Mouse (Mus musculus) intestine, embryonic 16.5 days (tissue): Measurements from ENCODE around the gene Teddm1a. TPM values are rescaled to one million over a fixed set of nuclear protein-coding genes. Genes with fewer than 3 reads are reported as not detected.

ENCODE experiments used
- ATAC-seq: fragments of 200-750 bp; cut with Nextera tagmentation; 2 replicates; pipeline ENCODE4 v1.8.0; 2017; ENCODE audit warnings: moderate TSS enrichment, moderate library complexity
- H3K27ac ChIP-seq: fragments of 300-500 bp; sonication (generic); 2 replicates; pipeline ENCODE4 v1.5.1; 2014; ENCODE audit warnings: mild to moderate bottlenecking, low read length
- H3K27me3 ChIP-seq: fragments of 300-500 bp; sonication (generic); replicated peaks from 2 replicates; pipeline ENCODE4 v1.6.1; 2014; ENCODE audit warnings: low read length, control low read depth, mixed read lengths; ENCODE audit not compliant: control insufficient read depth, insufficient read depth
- H3K36me3 ChIP-seq: fragments of 300-500 bp; sonication (generic); 2 replicates; pipeline ENCODE4 v1.6.1; 2014; ENCODE audit warnings: low read length, control low read depth; ENCODE audit not compliant: control insufficient read depth, insufficient read depth
- H3K4me1 ChIP-seq: fragments of 300-500 bp; sonication (generic); 2 replicates; pipeline ENCODE4 v1.6.1; 2014; ENCODE audit warnings: low read length, control low read depth, mixed read lengths; ENCODE audit not compliant: control insufficient read depth, insufficient read depth
- H3K4me2 ChIP-seq: fragments of 300-500 bp; sonication (generic); 2 replicates; pipeline ENCODE4 v1.6.1; 2014; ENCODE audit warnings: low read depth, low read length, control low read depth
- H3K4me3 ChIP-seq: fragments of 300-500 bp; sonication (generic); 2 replicates; pipeline ENCODE4 v1.5.1; 2014; ENCODE audit warnings: mild to moderate bottlenecking, low read length
- H3K9ac ChIP-seq: fragments of 300-500 bp; sonication (generic); 2 replicates; pipeline ENCODE4 v1.6.1; 2014; ENCODE audit warnings: low read depth, low read length
- H3K9me3 ChIP-seq: fragments of 300-500 bp; sonication (generic); 2 replicates; pipeline ENCODE4 v1.6.1; 2016; ENCODE audit warnings: low read length, control low read depth; ENCODE audit not compliant: control insufficient read depth
- WGBS: fragments of 180-500 bp; shearing (Covaris S2); extraction: QIAGEN DNeasy Blood & Tissue Kit; methylation state at CpG from one replicate; pipeline ENCODE4 v1.1.7; 2014; 5-methylcytosine and 5-hydroxymethylcytosine counted together
- microRNA-seq: library from miRNA; unstranded; fragments of <30 nt; microRNA quantifications from one replicate; pipeline ENCODE4, GENCODE M21; 2016
- polyA plus RNA-seq: library from polyadenylated mRNA; unstranded; fragments of >200 nt; fragmentation: Nextera tagmentation; extraction: Ambion mirVana; gene quantifications from 2 replicates; pipeline ENCODE4 v1.2.1, GENCODE M21; 2015

Gene Teddm1a
- polyA plus RNA-seq, 1 experiment from 2014 or later = not detected

DNA sequence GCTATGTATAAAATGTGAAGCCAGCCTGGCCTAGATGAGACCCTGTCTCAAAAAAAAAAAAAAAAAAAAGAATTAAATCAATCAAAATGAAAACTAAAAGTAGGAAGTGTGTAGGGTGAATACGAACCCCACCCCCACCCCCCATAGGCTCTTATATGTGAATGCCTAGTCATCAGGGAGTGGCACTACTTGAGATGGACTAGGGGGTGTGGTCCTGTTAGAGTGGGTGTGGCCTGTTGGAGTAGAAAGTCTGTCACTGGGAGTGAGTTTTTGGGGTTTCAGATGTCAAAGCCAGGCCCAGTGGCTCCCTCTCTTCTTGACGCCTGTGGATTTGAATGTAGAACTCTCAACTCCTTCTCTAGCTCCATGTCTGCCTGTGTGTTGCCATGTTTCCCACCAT is 45.5 kb downstream of the Teddm1a start:
- no peaks in the 10 kb centered on the region for H3K9me3 ChIP-seq
- no peaks in the 10 kb centered on the region for H3K36me3 ChIP-seq
- H3K9ac ChIP-seq = no peak overlapping the region
- WGBS = 93% methylated on average over 2 of the region's 2 CpGs
- no peak for ATAC-seq
- H3K4me3 ChIP-seq = no peak overlapping the region
- H3K27ac ChIP-seq = no peak overlapping the region
- H3K4me2 ChIP-seq = no peak overlapping the region
- no peaks in the 10 kb centered on the region for H3K4me1 ChIP-seq
- H3K27me3 ChIP-seq = no peaks in the 10 kb centered on the region

GRCm38 (mm10) chr1:153940986-153941385 is 49.4 kb downstream of the Teddm1a start:
- H3K27me3 ChIP-seq = no peaks in the 10 kb centered on the region
- no peaks in the 10 kb centered on the region for H3K36me3 ChIP-seq
- H3K9ac ChIP-seq = no peak overlapping the region
- H3K4me1 ChIP-seq = no peaks in the 10 kb centered on the region
- no peak overlapping the region for H3K27ac ChIP-seq
- no peak overlapping the region for H3K4me3 ChIP-seq
- H3K9me3 ChIP-seq = no peaks in the 10 kb centered on the region
- WGBS = 77% methylated on average over 2 of the region's 2 CpGs
- H3K4me2 ChIP-seq = no peak overlapping the region
- no peak for ATAC-seq

Small RNAs within 50 kb of the gene (microRNA-seq; reads per million reads assigned to microRNA genes)
- gene Mir8114 = 4.8 reads per million, percentile 14 among the genes with 10 or more reads in this experiment

Other genes starting within 250 kb of the Teddm1a start
- 0.09 and 0.22 TPM in 2 replicates for gene Rgs8, start 238.7 kb upstream of the Teddm1a start, polyA plus RNA-seq
- 5.0 and 5.3 TPM in 2 replicates for gene Rgs16, start 151.4 kb upstream of the Teddm1a start, polyA plus RNA-seq
- gene Rnasel, start 142.3 kb upstream of the Teddm1a start, polyA plus RNA-seq = 32.4 and 35.9 TPM in 2 replicates
- not detected in 2 replicates for gene Rgsl1, start 47.6 kb upstream of the Teddm1a start, polyA plus RNA-seq
- 0.07 and 0.10 TPM in 2 replicates for gene Teddm1b, start 17.4 kb upstream of the Teddm1a start, polyA plus RNA-seq
- 61.0 and 66.0 TPM in 2 replicates for gene Glul, start 8.2 kb downstream of the Teddm1a start, polyA plus RNA-seq
- gene Teddm2, start 8.5 kb downstream of the Teddm1a start, polyA plus RNA-seq = 0.18 and 0.21 TPM in 2 replicates